Mouse (Mus musculus) kidney, adult 9 months (tissue): ENCODE data around the gene Kctd19.

Experiments
- DNase-seq: peaks from one replicate; pipeline ENCODE4 v3.0.0; 2022

Gene Kctd19

GRCm38 (mm10) chr8:105355179-105356024, 57.9 kb downstream of the Kctd19 start:
- DNase-seq = peak; percentile 65

GRCm38 (mm10) chr8:105354549-105354948, 58.8 kb downstream of the Kctd19 start:
- no peak for DNase-seq

- no peak for DNase-seq
These were observed 59.6 kb downstream of the Kctd19 start for GRCm38 (mm10) chr8:105353583-105354135.

GRCm38 (mm10) chr8:105350186-105350585, 63.1 kb downstream of the Kctd19 start:
- no peak for DNase-seq

GRCm38 (mm10) chr8:105349096-105349771, 64.1 kb downstream of the Kctd19 start:
- DNase-seq = no peak

DNA sequence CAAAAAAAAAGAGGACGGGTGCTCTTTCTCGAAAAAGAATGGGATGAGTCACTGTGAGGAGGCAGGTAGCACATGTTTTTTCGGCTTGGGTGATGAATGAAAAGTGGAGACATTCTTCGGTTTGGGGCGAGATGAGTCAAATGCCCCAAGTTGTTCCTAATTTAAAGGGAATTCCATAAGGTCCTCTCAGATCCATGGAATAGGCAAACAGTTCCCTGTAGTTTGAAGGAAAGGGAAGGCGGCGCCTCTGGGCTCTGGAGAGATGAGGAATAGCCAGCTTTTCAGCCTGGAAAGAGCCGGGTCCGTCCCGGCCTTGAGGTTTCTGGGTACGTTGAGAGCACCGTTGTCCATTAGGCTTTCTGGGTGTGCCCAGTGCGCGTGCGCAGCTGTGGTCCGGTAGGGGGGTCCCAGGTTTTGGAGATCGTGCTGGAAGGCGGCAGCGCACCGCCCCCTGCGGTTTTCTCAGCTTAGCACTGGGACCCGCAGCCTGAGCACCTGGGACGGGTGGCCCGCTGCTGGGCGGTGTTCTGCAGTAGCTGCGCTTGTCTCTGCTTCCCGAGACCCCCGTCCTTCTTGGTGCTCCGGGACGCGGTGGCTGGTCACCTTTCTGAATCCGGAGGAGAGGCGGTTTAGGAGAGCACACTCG, 64.7 kb downstream of the Kctd19 start, which contains the start of gene Slc9a5:
Gene Slc9a5, plus strand, starts transcription at position 394 of the 646 bp plus-strand sequence.
- peak; percentile 34 for DNase-seq

DNA sequence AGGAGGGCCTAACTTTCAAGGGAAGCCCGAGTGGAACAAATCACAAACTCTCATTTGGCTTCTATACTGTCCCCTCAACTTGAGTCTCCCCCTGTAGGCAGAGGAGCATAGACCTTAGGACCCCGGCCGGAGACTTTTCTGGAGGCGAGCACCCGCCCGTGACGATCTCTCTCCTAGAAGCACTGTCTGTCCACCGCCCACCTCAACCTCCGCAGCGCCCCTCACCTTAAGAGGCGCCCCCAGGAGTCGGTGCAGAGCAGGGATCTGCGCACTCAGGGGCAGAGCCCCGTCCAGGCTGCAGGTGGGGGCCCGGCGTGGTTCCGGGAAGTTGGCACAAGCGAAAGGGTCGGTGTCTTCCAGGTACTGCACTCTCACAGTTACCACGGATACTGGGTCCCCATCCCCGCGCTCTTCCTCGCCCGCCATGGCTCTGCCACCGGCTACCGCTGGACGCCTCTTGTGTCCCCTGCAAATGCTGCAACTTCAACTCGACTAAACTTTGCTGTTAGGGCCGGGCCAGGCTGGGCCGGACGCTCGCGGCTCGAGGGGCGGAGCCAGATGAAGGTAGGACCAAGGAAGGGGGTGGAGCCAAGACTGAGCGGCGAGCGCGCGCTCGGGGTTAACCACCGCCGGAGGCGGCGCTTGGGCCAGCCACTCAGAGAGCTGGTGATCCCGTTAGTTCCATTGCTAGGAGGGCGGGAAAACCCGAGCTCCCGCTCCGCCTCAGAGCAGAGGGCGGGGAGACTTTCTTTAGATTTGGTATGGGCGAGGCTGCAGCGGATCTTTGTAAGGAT, 65.7 kb downstream of the Kctd19 start, which contains the start of gene Fhod1:
Gene Fhod1, minus strand, starts transcription at position 526 of the 794 bp plus-strand sequence.
- peak; percentile 97 for DNase-seq

DNA sequence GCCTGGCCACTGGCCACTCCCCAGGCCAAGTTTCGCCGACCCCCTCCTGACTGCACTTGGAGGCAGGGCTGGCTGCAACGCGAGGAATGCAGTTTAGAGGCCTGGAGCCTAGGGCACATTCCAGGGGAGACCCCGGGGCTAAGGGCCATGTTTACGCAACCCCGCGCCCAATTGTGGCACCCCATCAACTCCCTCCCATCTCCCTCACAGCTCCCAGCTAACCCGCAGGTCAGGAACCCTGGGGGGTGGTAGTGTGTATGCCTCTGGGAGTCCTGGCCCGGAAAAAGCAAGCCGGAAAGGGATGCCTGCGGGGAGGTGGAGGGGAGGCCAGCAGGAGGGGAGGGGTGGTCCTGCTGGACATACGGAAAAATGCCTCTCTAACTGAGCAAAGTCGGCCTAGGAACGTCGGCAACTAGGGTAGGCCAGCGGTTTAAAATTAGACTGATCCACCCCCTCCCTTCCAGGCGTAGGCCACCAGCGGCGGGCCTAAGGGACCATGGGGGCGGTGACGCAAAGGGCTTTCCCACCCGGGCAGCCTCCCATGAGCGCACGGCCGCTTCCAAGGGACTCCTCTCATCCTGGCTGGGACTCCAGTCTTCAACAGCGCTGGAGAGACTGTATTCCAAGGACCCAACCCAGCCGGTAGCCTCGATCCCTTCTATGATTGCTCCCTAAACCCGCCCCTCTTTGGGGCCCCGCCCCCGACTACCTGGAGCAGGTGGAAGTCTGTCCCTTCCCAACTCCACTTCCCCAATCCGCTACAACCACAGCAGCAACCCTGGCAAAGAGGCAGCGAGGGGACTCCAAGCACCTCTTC, 66.5 kb downstream of the Kctd19 start:
- DNase-seq = peak; percentile 74

DNA sequence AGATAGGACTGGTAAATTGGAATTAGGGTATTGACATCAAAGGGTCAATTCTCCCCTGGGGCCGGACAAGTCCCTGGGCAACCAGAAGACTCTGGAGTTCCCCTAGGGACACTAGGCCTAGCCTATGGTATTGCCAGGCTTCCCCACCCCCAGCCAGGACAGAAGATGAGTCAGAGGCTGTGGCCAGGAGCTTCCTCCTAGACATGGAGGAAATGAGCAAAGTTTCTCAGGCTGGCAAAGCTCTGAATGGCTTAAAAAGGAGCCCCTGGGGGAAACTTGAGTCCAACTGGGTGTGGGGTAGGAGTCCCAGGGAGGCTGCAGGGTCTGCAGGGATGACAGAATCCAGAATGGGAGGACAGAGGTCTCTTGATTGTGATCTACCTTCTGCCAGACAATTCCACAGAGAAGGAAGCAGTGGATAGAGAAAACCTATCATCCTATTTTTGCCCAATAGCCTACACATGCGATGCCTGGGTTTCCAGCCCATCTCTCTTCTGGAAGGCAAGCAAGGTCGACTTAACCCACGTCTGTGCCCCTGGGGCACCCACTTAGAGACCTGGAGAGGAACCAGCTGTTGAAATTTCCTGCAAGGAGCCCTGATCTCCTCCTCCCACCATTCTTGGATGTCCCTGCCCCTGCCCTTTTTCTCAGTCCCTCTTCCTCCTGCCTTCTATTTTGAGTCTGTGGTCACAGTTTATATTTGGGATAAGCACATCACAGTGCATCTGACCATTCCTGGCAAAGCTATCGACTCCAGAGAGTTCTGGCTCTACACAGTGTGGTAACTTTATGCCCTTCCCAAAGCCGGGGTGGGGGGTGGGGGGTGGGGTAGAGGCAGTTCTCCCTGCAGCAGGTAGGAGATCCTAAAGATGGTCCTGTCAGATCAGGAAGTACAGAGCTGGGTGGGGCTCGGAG, 68.0 kb downstream of the Kctd19 start:
- peak; percentile 45 for DNase-seq

DNA sequence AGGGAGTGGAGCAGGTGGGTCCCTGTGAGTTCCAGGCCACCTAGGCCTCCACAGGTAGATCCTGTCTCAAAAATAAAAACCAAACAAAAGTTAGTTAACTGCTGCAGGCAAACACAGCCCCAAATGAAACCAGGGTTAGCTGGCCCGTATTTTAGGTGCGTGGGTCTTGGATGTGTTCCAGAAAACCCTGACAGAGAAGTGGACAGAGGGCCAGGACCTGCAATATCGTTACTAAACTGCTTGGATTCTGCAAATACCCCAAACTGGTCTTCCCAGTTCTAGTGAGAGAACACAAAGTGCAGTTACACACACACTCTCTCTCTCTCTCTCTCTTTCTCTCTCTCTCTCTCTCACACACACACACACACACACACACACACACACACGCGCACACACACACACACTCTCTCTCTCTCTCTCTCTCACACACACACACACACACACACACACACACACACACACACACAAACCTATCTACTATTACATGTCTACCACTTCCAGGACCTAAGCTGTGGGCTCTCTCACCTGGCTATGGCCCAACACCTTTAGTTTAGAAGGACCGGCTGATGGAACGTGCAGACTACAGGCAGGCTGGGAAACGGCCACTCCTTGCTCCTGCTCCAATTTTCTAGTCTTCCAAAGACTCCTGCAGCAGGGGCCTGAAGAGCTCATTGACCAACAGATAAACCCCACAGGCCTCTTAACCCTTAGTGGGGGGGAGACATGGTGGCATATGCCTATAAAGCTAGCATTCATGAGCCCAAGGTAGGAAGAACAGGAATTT, 69.3 kb downstream of the Kctd19 start:
- DNase-seq = no peak

GRCm38 (mm10) chr8:105342768-105343167, 70.5 kb downstream of the Kctd19 start:
- DNase-seq = no peak

DNA sequence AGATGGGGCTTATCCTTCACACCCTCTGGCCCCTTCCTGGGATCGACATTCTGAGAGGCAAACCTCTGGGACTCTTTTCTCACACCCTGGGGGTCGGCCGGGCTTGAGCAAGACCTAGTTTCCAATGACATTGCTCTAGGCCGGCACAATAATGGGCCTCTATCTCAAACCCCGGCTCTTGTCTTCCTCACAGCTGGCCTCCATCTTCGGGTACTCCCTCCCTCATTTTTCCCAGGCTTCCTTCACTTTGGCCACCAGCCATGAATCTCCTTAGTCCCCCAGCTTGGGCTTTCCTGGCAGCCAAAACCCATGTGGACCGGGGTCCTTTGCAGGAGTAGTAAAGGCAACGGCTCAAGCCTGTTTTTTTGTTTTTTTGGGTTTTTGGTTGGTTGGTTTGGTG, 71.9 kb downstream of the Kctd19 start:
- no peak for DNase-seq

DNA sequence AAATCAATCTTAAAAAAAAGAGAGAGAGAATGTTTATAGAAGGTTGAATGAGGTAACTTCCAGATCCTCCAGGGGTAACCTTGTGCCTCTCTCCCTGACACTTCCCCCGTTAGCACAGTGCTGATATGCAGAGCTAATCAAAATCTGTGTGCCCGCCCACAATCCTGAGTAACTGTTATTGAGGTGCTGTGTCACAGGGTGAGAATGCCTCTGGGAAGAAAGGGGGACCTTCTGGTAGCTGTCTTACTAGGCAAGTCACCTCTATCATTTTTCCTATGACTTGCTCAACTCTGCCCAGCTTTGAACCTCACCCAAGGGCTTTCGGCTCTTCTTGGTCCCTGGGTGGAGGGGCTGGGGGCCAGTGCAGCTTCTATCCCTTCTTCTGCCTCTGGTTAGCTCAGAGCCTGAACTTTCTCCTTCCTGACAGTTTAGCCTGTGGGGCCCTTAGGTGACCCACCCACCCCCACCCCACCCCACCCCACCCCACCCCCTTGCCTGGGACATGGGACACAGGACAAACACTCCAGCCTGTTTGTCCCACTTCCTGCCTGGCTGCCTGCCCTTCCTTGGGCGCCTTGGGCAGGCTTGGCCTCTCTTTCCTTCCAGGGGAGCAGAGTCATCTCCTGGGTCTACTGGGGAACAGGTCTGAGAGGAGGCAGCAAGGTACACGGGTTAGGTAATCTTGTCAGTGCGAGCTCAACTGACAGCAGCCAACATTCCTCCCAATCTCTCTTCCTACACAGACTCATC, 73.2 kb downstream of the Kctd19 start:
- no peak for DNase-seq

- DNase-seq = no peak
These were observed 74.3 kb downstream of the Kctd19 start for GRCm38 (mm10) chr8:105338992-105339391.

DNA sequence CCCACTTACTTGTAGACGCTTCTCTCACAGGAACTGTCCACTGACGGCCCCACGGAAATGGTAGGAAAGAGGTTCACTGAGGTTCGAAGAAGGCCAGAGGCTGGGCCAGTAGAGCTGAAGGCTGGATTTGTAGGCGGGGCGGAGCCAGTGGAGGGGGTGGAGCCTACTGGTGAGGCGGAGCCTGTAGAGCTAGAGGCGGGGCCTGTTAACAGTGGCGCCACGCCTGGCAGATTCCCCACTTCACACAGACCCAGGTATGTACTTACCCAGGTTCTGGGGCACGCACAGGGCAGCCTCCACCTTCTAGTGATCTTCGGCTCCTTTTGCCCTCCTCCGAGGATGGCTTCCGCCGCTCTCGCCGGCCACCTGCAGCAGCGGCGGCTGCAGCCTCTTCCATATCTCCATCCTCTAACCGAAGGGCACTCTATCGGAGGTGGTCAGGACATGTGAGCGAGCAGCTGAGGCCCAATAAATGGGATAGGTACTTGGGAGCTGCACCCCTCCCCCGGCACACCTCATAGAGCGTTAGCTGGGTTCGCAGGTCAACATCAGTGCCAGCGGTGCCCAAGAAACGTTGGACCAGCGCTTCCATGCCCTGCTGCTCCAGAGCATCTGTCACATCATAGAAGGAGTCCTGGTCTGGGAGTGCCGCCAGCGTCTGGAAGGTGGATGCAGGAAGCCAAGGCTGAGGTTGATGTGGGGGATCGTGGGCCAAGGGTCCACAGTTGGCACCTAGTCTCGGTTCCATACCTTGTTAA, 76.8 kb downstream of the Kctd19 start:
- DNase-seq = no peak
